8 mouse cellular contexts compared by ENCODE assay signal in genomic region chr10:80677128-80677875, GRCm38 (mm10). TPM values are rescaled to one million over a fixed set of nuclear protein-coding genes. Genes with fewer than 3 reads are reported as not detected.
DNase-seq lines count a peak whose midpoint lies in the region; ATAC-seq and TF ChIP-seq lines count a peak whose summit lies in the region.

No protein-coding gene starts in this region.

- peaks cover 28% of the 10 kb centered on the region for H3K79me2 ChIP-seq in liver, adult 2 months (ENCODE audit: control insufficient read depth, insufficient read depth, low read length)

- no peaks in the 10 kb centered on the region for H3K27me3 ChIP-seq in heart, embryonic 14.5 days (ENCODE audit: control insufficient read depth, insufficient read depth, low read length)
- H3K27me3 ChIP-seq in liver, adult 2 months (ENCODE audit: control insufficient read depth, insufficient read depth, low read length): no peaks in the 10 kb centered on the region

- H3K9ac ChIP-seq in heart, embryonic 14.5 days (ENCODE audit: low read length): peak overlapping the region; percentile 79
- H3K9ac ChIP-seq in liver, adult 2 months (ENCODE audit: low read depth, low read length): peak overlapping the region; percentile 92

- DNase-seq in kidney, adult 9 months: peak; percentile 64
- DNase-seq in kidney, postnatal 14 days: no peak
- DNase-seq in T-cell, adult 2 months (ENCODE audit: low spot score): peak; percentile 61
- peak; percentile 98 for DNase-seq in liver, adult 2 months (ENCODE audit: extremely low read depth, low read depth, low spot score)
- no peak for DNase-seq in left cerebral cortex, postnatal 4 days
- DNase-seq in thymus, postnatal 4 days: no peak

- peak overlapping the region; percentile 72 for H3K4me2 ChIP-seq in heart, embryonic 14.5 days (ENCODE audit: low read length)

- TF ChIP-seq POLR2A in liver, adult 2 months (IDR thresholded peaks at IDR 0.05; ENCODE audit: extremely low read depth, insufficient read depth, low read length): no peak
- no peak for TF ChIP-seq POLR2A in olfactory bulb, adult 2 months (IDR thresholded peaks at IDR 0.05; ENCODE audit: insufficient read depth, low read depth, low read length)

- peaks cover 14% of the 10 kb centered on the region for H3K36me3 ChIP-seq in heart, embryonic 14.5 days (ENCODE audit: control insufficient read depth, insufficient read depth, low read length)
- H3K36me3 ChIP-seq in liver, adult 2 months (ENCODE audit: control insufficient read depth, insufficient read depth, low read length): no peaks in the 10 kb centered on the region; the same call in 1 of the 2 replicates

- ATAC-seq in heart, embryonic 14.5 days (ENCODE audit: insufficient number of reproducible peaks, insufficient read depth, low FRiP score, low read depth): no peak

- no peaks in the 10 kb centered on the region for H3K9me3 ChIP-seq in heart, embryonic 14.5 days (ENCODE audit: control insufficient read depth, low read length)

- 20% methylated on average over 9 of the region's 9 CpGs for WGBS in heart, embryonic 14.5 days
- 3% methylated on average over 9 of the region's 9 CpGs for WGBS in liver, adult 2 months
- 22% methylated on average over 9 of the region's 9 CpGs for WGBS in olfactory bulb, adult 2 months

- H3K4me1 ChIP-seq in heart, embryonic 14.5 days (ENCODE audit: control insufficient read depth in 2 of 2, insufficient read depth in 2 of 2, low read length in 2 of 2): peaks cover 46 to 61% of the 10 kb centered on the region in 2 experiments
- peaks cover 43% of the 10 kb centered on the region for H3K4me1 ChIP-seq in liver, adult 2 months (ENCODE audit: control insufficient read depth, insufficient read depth, low read length)
- H3K4me1 ChIP-seq in olfactory bulb, adult 2 months (ENCODE audit: control insufficient read depth, insufficient read depth, low read length): peaks cover 50% of the 10 kb centered on the region

- TF ChIP-seq CTCF in liver, adult 2 months (IDR thresholded peaks at IDR 0.05; ENCODE audit: low read depth, low read length): no peak
- TF ChIP-seq CTCF in olfactory bulb, adult 2 months (IDR thresholded peaks at IDR 0.05; ENCODE audit: insufficient read depth, low read depth, low read length): no peak

- peak overlapping the region; percentile 98 to 99 for H3K27ac ChIP-seq in heart, embryonic 14.5 days (replicated peaks in 1 of 2; ENCODE audit: control insufficient read depth in 1 of 2, insufficient read depth in 1 of 2, low read depth in 2 of 2, low read length in 2 of 2)
- H3K27ac ChIP-seq in liver, adult 2 months (replicated peaks; ENCODE audit: insufficient read depth, low read depth, low read length): peak overlapping the region; percentile 99
- H3K27ac ChIP-seq in olfactory bulb, adult 2 months (ENCODE audit: insufficient read depth, low read depth, low read length): peak overlapping the region; percentile 98

- intact Hi-C loops in left cerebral cortex, postnatal 4 days (cut with DNase I): no loop called here

- peak overlapping the region; percentile 43 to 65 for H3K4me3 ChIP-seq in heart, embryonic 14.5 days (ENCODE audit: control insufficient read depth in 1 of 2, insufficient read depth in 1 of 2, low read depth in 1 of 2, low read length in 2 of 2)
- H3K4me3 ChIP-seq in liver, adult 2 months (ENCODE audit: insufficient read depth, low read depth, low read length): peak overlapping the region; percentile 64
- H3K4me3 ChIP-seq in olfactory bulb, adult 2 months (ENCODE audit: insufficient read depth, low read depth, low read length): peak overlapping the region; percentile 56

RNA-seq across cellular contexts. Expression of gene Mknk2, which starts 0.6 kb away (rescaled TPM):
- 69.5 and 82.7 TPM in 2 replicates for polyA plus RNA-seq in heart, embryonic 14.5 days (2014; fragmentation: Nextera tagmentation; extraction: Ambion mirVana)
- 88.6 and 119 TPM in 2 replicates for total RNA-seq in liver, adult 2 months (2014; rRNA removed)
- polyA plus RNA-seq in liver, adult 2 months (2012; rRNA removed): 87.0 and 116 TPM in 2 replicates
- polyA plus RNA-seq in olfactory bulb, adult 2 months (2012; ENCODE audit: insufficient read depth, insufficient read length, low replicate concordance, missing spikeins): not detected in 2 replicates
- total RNA-seq in left cerebral cortex, postnatal 4 days (2021): 10 to 100 TPM; 61.6 to 67.1 TPM

RNA-seq across cellular contexts. Expression of gene Btbd2, which starts 20.4 kb away (rescaled TPM):
- 49.4 and 53.8 TPM in 2 replicates for polyA plus RNA-seq in heart, embryonic 14.5 days (2014; fragmentation: Nextera tagmentation; extraction: Ambion mirVana)
- 16.2 and 19.7 TPM in 2 replicates for total RNA-seq in liver, adult 2 months (2014; rRNA removed)
- polyA plus RNA-seq in liver, adult 2 months (2012; rRNA removed): 36.1 and 36.8 TPM in 2 replicates
- not detected in 2 replicates for polyA plus RNA-seq in olfactory bulb, adult 2 months (2012; ENCODE audit: insufficient read depth, insufficient read length, low replicate concordance, missing spikeins)
- total RNA-seq in left cerebral cortex, postnatal 4 days (2021): 10 to 100 TPM; 80.9 to 83.2 TPM

RNA-seq across cellular contexts. Expression of gene Mob3a, which starts 24.5 kb away (rescaled TPM):
- 19.1 and 22.3 TPM in 2 replicates for polyA plus RNA-seq in heart, embryonic 14.5 days (2014; fragmentation: Nextera tagmentation; extraction: Ambion mirVana)
- 3.5 and 5.2 TPM in 2 replicates for total RNA-seq in liver, adult 2 months (2014; rRNA removed)
- polyA plus RNA-seq in liver, adult 2 months (2012; rRNA removed): 6.1 TPM in 2 replicates
- polyA plus RNA-seq in olfactory bulb, adult 2 months (2012; ENCODE audit: insufficient read depth, insufficient read length, low replicate concordance, missing spikeins): not detected in 2 replicates
- total RNA-seq in left cerebral cortex, postnatal 4 days (2021): 10 to 100 TPM; 52.0 to 52.1 TPM

RNA-seq across cellular contexts. Expression of gene Izumo4, which starts 24.7 kb away (rescaled TPM):
- polyA plus RNA-seq in heart, embryonic 14.5 days (2014; fragmentation: Nextera tagmentation; extraction: Ambion mirVana): 3.5 and 7.0 TPM in 2 replicates
- total RNA-seq in liver, adult 2 months (2014; rRNA removed): 17.2 and 18.3 TPM in 2 replicates
- polyA plus RNA-seq in liver, adult 2 months (2012; rRNA removed): 42.5 and 49.7 TPM in 2 replicates
- not detected in 2 replicates for polyA plus RNA-seq in olfactory bulb, adult 2 months (2012; ENCODE audit: insufficient read depth, insufficient read length, low replicate concordance, missing spikeins)
- 10 to 100 TPM; 46.3 to 53.6 TPM for total RNA-seq in left cerebral cortex, postnatal 4 days (2021)

RNA-seq across cellular contexts. Expression of gene Csnk1g2, which starts 54.7 kb away (rescaled TPM):
- polyA plus RNA-seq in heart, embryonic 14.5 days (2014; fragmentation: Nextera tagmentation; extraction: Ambion mirVana): 64.8 and 65.0 TPM in 2 replicates
- total RNA-seq in liver, adult 2 months (2014; rRNA removed): 54.4 and 56.1 TPM in 2 replicates
- 110 and 123 TPM in 2 replicates for polyA plus RNA-seq in liver, adult 2 months (2012; rRNA removed)
- 431 TPM in 1 of 2 replicates, not detected in the other for polyA plus RNA-seq in olfactory bulb, adult 2 months (2012; ENCODE audit: insufficient read depth, insufficient read length, low replicate concordance, missing spikeins)
- 100 to 1,000 TPM; 130 to 138 TPM for total RNA-seq in left cerebral cortex, postnatal 4 days (2021)

Comparison
In these comparisons a context has a peak if more than half of its experiments do, and no peak if none do; other contexts are left out.
1. DNase-seq: peak in kidney, adult 9 months (single experiment), T-cell, adult 2 months (single experiment) and liver, adult 2 months (single experiment); none in kidney, postnatal 14 days (single experiment), left cerebral cortex, postnatal 4 days (single experiment) and thymus, postnatal 4 days (single experiment).
2. Peak in every context shown above with its lines, with median percentiles within 50 percentile points of each other: H3K27ac ChIP-seq and H3K4me3 ChIP-seq.